Mouse (Mus musculus): ENCODE data around the gene Dyrk2. TPM values are rescaled to one million over a fixed set of nuclear protein-coding genes. Genes with fewer than 3 reads are reported as not detected.

Dyrk2 gene
- polyA plus RNA-seq, 1 experiment, result 23.7 TPM

DNA sequence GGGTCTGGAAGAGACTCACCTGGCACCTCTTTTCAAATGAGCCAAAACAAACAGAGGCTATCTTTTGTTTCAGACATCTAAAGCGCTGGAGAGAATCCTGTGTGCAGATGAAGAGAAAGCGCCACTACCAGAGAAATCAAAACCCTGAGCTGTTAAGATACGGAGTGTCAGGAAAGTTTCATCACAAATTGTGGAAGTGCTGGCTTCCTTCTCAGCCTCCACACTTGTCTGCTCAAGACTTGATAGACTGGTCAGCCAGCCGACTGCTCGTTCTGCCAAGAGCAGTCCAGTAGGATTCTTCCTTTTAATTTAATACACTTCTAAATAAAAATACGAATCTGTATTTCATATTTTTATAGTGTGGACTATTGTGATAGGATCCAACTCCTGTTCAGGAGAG is 58.1 kb downstream of the Dyrk2 start:
- TF ChIP-seq GATA1 (IDR thresholded peaks at IDR 0.05; ENCODE audit: low read length), result no peak

DNA sequence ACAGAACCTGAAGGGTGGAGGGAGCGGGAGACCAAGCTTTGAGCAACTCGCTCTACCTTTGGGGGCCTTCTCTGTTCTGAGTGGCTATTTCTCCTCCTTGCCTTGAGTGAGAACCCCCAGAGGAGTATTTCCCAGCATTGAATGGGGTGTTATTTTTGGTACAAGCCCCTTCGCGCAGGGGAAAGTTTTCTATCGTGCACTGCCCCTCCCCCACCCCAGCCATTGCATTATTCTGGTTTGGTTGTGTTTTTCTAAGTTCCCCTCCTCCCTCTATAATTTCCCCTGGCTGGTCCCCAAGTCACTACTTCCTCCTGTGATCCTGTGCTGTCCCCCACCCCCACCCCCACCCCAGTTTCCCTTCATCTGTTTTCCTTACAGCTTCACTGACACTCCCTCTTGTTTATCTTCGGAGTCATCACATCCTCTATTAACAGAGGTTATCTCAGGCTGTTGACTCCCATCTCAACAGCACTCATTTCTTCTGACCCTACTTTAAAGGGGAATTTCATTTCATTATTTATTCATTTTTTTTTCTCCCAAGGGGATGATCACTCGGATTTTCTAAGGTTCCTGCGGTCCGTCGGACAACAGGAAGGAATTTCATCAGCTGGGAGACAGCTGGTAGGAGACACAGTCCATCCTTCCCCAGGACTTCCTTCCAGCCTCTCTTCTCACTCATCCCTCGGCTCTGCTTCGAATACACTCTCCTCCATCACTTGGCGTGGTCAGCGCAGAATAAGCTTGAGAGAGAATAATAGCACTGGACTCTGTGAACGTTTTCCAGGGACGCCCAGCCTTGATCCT is 58.9 kb downstream of the Dyrk2 start:
- no peak for TF ChIP-seq GATA1 (IDR thresholded peaks at IDR 0.05; ENCODE audit: low read length)
